Mouse (Mus musculus) lung, postnatal 25 days (tissue): ENCODE results near the gene Ndufs7.
"Not testable (repeated sequence)": the region's sequence is repeated elsewhere in the genome, so short reads cannot be mapped to it uniquely, and the experiment has no call there.

Source experiments
- DNase-seq: peaks from one replicate; pipeline ENCODE4 v3.0.0; 2022; ENCODE audit warnings: low spot score

Ndufs7 gene

DNA sequence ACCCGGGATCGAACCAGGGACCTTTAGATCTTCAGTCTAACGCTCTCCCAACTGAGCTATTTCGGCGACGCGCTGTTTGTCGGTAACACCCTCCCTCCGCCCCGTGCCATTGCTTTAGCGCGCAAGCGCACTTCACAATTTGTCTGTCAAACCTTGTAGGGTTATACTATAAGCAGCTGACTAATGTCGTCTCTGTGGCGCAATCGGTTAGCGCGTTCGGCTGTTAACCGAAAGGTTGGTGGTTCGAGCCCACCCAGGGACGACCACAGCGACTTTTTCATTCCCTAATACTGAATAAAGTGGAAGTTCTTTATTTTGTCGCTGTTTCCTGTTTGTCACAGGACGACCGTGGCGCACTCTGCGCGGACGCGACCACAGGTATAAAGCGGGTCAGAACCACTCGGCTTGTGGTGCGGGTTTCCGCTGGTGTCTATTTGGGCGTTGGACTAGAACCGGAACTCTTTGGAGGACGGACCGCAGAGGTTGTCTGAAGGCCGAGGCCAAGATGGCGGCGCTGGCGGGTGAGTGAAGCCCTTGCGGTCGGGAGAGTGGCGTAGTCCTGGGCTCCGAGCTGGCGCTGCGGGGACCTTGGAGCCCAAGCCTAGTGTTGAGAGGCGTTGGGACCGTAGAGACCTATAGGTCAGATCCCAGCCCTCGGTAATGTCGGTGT is at the start of gene Ndufs7:
Gene Ndufs7 (plus strand): TSS at position 151 of the 670 bp plus-strand sequence.
- DNase-seq, result peak; percentile 96

DNA sequence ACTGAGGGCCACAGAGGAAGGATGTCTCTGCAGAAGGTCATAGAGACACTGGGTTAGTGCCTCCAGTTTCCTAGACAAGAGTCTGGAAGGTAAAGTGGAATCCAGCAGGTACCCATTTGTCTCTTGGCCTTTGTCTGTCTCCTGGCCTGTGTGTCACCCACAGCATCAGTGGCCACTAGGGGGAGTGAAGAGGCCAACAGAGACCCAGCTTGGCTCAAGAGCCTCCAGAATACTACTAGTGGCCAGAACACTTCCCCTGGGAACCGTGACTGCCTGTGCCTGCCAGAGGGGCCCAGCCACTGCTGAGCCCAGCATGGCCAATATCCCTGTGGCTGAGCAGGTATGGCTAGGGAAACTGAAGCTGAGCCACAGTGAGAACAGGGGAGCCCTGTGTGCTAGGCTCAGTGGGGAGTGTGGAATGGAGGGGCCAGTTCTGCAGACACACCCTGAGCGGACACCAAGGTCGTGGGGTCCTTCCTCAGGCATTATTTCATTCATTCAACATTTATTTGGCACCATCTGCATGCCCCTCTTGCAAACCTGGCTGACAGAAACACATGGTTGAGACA is 49.4 kb upstream of the Ndufs7 start:
- DNase-seq, result peak; percentile 91

DNA sequence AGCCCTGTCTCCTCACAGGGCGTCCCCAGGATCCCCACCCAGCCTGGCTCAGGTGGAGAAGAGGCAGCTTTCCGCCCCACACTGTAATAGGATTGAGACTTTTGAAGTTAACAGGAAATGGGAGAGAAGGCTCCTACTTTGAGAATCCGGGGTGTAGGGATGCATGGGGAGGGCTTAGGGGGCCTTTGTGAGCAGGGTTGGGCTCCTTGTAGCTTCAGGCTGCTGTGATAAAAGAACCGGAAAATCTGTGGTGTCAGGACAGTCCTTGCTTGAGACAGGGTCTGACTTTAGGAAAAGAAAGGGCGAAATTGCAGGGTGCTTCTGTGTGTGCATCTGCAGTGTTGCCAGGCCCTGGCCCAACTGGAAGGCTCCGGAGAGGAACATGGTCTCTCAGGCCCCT is 48.4 kb upstream of the Ndufs7 start:
- DNase-seq, result no peak

DNA sequence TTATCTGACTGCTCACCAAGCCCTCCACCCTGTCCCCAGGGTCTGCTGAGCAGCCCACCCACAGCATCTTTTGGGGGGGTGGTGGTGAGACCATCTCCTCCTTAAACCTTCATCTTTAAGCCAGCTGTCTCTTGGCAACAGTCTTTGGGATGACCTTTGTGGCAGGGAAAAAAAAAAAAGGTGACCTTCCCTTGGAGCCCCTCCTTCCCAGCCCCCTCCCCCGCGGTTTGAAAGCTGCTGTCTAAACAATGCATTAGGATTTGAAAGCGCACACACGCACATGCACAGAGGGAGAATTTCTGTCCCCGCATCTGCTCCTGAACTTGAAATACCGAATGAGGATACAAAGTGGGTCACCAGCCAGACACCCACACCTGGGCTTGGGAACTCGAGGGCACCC is 44.9 kb upstream of the Ndufs7 start:
- DNase-seq, result no peak

DNA sequence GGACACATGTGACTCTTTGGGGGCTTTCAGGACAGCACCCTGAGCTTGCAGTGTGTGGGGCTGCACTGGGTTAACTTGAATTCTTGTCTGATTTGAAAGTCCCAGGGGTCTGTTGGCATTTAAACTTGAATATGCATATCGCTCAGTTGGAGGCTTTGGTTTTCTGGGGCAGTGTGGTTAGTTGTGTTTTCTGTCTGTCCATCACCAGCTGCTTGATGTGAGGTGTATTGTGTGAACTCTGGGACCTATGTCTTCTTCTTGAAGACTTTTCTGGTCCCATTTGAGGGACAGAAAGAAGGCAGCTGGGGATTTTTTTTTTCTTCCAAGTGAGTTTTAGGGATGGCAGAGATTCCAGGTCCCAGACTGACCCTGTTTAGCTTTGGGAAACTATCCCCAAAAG is 41.7 kb upstream of the Ndufs7 start:
- DNase-seq, result no peak

DNA sequence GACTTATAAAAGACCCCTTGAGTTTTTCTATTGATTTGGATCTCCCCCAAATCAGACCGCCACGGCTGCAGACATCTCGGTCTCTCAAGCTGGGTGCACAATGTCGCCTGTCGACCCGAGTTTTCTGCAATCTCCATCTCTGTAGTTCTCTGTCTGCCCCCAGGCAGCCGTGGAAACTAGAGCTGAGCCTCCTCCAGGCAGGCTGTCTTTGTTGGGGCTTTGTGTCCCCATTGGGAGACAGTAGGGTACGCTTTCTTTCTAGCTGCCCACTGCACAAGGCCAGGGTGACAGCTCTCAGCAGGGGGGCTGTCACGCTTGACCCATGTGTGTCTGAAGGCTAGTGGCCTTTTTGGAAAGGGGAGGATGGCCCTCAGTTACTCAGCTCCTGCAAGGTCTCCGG is 41.2 kb upstream of the Ndufs7 start:
- DNase-seq, result no peak

DNA sequence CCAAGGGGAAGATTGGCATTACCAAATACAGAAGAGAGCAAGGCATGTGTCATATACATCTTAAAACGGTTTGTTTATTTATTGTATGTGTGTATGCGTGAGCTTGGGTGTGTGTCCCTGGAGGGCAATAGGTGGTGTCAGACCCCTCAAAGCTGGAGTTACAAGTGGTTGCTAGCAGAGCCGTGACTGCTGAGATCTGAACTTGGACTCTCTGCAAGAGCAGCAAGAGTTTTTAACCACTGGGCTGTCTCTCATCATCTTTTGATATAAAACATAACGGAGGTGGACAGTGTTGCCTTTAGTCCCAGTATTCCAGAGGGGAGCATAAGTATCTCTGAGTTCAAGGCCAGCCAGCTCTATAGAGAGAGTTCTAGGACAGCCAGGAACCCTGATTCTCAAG is 40.7 kb upstream of the Ndufs7 start:
- DNase-seq, result no peak

DNA sequence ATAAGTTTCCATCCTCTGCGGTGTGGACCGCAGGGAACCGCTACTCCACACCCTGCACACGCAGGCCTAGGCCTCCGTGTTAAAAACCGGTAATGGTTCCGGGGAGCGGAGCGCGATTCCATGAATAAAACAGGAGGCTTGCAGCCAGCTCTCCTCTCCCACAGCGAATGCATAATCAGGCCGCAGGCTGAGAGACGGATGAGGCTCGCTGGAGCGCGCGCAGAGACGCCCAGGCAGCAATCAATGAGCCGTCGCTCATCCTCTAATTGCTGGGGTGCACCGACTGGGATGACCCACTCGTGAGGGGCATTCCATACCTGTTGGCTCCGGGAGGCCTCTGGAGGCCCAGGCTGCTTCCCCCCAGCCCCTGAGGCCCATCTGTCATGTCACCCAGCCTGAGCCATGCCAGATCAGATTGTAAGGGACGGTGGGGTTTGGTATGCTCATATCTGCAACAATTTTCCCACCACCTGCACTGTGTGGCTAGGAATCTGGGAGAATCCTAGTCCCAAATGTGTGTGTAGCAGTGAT is 40.0 kb upstream of the Ndufs7 start:
- no peak for DNase-seq

DNA sequence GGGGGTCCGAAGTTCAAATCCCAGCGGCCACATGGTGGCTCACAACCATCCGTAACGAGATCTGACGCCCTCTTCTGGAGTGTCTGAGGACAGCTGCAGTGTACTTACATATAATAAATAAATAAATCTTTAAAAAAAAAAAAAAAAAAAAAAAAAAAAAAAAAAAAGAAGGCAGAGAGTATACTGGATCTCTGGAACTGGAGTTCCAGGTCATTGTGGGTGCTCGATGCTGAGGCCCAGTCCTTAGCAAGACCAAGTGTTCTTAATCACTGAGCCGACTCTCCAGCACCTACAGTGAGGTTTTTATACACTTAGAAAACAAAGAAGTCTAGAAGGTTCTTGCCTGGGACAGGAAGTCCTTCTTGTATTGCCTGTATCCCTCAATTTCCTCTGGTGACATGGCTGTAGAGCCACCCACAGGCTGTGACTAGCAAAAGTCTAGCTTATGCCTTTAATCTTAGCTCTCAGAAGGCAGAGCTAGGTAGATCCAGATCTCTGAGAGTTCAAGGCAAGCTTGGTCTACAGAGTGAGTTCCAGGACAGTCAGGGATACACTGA is 37.3 kb upstream of the Ndufs7 start:
- not testable (repeated sequence) for DNase-seq

DNA sequence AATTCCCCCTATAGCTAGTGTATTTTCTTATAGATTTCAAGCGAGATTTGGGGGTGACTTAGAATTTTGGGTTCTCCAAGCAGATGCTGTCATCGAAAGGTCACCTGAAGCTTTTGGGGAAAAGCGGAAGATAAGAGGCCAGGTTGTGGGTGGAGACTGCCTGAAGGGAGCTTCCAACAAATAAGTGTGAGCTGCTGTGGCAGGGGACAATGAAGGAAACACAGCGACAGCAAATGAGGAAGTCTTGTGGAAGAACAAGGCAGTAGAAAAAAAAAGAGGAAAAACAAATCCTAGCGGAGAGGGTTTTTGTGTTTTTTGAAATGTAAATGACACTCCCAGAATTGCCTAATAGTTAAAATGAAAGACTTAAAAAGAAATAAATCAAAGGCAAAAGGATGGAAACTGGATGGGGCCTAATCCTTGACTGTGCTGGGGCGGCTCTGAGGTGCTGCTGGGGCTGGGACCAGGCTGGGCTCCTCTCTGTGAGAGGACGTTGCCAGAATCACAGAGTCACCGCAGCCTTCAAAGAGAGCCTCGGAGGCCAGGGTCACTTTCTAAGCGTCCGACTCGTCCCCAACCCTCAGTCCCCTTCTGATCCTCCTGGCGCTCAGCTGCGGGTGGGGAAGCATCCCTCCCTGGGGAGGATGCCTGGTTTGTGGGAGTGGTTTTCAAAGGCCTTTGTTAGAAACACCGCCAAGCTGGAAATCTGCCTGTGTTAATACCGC is 33.7 kb upstream of the Ndufs7 start:
- no peak for DNase-seq

DNA sequence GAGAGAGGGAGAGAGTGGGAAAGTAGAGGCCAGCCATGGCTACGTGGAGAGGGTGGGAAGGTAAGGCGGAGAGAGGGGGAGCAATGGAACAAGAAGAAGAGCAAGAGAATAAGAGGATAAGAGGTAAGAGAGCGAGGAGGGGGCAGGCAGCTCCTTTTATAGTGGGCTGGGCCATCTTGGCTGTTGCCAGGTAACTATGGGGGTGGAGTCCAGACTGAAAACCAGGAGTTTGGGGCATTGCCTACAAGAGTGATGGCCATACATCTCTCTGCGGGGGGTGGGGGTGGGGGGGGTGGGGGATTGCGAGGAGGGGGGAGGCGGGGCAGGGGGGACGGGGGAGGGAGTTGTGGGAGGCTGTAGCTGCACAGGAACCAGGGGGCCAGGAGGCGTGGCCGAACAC is 28.2 kb upstream of the Ndufs7 start:
- no peak for DNase-seq

DNA sequence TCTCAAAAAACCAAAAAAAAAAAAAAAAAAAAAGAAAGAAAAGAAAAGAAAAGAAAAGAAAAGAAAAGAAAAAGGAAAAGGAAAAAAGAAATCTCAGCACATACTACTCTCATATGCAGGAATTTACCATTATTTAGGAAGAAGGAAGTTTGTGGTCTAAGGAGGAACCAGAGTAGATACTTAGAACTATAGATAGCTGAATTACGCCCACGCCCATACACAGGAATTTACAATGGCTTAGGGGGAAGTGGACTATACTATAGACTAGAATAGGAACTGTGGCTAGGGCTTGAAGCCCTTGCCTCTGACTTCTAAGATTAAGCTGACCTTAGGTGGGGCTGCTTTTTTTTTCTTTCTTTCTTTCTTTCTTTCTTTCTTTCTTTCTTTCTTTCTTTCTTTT is 25.8 kb upstream of the Ndufs7 start:
- peak; percentile 32 for DNase-seq

DNA sequence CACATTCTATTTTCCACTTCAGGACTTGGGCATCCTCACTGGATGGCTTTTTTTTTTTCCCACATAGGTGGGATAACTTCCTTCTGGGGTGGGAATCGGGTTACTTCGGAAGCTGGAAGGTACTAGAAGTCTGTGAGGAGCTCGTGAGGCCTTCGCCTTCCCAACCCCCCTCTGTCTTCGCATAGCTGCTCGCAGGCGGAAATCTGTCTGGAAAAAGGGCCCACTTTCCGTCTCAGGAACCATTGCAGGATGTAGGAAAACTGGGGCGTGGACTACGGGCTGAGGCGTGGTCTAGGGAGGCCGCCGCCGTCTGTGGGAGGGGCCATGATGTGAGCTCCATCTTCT is 22.9 kb upstream of the Ndufs7 start:
- no peak for DNase-seq

DNA sequence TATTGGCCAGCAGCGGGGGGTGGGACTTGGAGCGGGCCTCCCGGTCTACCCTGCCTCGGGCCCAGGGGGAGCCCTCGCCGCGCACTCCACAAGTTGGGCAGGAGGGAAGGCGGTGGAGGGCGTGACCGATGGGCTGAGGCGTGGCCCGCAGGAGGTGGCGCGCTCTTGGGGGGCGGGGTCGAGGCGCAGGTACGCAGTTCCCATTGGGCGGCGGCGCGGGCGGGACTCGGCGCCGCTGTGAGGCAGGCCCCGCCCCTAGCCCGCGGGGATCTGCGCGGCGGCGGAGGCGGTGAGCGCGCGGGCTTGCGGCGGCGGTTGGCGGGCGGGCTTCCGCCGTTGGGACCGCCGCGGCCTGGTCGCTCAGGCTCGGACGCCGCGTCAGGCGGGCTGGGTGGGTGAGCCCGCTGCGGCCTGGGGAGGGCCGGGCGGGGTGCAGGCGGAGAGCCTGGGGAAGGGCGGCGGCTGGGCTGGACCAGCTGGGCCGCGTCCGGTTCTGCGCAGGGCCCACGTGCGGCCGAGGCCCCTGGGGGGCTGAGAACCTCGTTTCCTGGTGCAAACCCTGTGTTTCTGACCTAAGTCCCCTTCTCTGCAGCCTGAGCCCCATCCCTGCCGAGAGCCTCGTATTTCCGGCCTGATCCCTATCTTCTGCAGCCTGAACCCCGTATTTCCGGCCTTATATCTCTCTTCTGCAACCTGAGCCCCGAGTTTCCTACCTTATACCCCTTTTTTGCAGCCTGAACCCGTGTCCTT is 22.3 kb upstream of the Ndufs7 start, which contains the start of gene Mum1:
Gene Mum1 (plus strand): TSS at position 19 of the 750 bp plus-strand sequence.
- DNase-seq, result peak; percentile 100

DNA sequence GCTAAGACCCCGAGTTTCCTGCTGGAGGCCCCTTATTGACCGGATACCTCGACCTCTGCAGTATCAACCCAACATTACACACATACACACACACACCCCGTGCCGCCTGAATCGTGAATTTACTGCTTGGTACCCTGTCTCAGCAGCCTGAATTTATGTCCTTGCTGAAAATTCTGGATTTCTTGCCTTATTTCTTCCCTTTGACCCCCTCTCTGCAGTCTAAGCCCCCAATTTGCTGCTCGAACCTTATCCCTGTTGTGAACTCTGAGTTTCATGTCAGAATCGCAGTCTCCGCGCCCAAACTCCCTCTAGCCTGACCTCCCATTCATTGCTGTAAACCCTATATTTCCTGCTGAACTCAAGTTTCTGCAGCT is 21.8 kb upstream of the Ndufs7 start:
- no peak for DNase-seq

DNA sequence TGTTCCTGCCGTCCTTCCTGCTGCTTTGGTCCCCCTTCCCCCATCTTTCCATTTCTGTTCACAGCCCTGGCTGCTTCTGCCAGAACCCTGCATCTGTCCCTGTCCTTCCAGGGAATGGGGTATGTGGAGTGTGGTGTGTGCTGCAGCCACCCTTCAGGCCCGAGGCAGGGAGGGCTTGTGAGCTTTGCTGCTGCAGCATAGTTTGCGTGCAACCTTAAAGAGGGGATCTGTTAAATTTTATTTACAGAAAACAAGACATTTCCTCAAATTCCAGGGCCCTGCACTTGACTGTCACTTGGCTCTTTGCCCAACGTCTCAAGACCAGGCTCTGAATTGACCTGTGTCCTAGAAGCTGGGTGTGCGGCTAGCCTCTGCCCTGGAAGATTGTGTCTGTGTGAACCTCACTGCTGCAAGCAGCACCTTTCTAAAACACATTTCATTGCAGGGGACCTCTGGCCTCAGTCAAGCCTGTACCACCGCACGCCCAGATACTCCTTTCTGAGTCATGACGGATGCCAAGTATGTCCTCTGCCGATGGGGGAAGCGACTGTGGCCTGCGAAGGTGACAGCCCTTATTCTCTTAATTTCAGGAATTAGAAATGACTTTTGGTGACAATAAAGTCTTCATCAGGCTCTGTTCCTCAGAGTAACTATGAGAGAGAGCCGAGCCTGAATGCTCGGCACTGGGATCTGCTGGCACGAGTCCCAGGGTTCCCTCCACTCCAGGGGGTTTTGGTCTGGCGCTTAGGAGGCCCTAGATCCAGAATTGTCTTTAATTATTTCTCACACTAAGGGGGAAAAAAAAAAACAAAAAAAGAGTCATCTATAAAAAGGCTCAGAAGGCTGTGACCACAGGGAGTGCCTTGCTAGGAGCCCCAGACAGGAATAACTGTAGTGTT is 20.8 kb upstream of the Ndufs7 start:
- peak; percentile 26 for DNase-seq

DNA sequence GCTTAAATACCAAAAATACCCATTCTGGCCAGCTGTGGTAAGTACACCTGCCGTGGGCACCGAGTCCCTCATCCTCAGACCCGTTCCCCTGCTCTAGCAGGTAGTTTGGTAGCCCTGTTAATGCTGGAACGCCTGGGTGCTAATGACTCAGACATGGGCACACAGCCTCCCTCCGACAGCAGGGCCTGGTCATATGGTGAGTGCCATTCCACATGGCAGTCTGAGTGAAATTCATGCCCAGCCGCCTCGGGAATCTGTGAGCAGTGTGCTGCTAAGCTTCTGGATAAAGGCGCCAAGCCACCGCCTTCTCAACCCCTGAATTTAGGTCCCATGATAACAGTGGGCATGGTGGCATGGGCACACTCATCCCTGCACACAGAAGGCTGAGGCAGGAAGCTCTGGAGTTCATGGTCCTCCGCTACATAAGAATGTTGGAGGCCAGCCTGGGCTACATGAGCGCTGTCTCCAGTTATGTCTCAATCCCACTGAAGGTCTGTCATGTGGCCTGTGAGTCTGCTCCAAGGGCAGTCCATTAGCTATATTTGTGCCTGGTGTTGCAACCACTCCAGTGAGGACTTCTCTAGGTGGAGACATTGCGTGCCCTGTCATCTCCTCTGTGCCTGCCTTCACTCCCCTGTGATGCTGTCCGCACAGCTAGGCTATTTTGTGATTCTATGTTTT is 12.6 kb upstream of the Ndufs7 start:
- DNase-seq, result no peak

DNA sequence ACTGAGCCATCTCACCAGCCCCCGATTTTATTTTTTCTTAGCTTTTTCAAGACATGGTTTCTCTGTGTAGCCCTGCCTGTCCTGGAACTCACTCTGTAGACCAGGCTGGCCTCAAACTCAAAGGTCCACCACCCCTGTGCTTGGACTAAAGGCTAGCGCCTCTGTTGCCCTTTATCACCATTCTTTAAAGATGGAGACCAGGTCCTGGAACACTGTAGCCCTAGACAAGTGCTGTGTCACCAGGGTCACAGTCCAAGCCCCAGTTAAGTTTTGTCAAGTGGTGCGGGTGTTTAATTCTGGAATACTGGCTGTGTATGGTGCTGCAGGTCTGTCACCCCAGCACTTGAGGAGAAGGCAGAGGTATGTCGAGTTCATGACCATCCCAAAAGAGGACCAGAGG is 11.9 kb upstream of the Ndufs7 start:
- no peak for DNase-seq

DNA sequence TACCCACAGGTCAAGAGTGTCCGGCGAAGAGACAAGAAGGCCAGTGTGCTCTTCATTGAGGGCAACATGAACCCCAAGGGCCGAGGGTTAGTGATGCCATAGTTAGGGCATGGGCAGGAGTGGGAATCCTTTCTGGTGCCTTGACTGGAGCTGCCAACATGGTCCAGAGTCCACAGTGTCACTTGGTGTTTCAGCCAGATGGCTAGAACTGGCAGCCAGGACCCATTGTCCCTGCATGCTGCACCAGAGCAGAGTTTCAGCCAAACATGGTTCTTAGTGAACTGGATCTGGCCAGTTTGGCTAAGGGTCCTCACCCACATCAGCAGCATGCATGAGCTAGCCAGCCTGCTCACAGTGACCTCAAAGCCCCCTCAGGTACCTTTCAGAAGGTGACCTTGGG is 10.6 kb upstream of the Ndufs7 start:
- DNase-seq, result no peak

DNA sequence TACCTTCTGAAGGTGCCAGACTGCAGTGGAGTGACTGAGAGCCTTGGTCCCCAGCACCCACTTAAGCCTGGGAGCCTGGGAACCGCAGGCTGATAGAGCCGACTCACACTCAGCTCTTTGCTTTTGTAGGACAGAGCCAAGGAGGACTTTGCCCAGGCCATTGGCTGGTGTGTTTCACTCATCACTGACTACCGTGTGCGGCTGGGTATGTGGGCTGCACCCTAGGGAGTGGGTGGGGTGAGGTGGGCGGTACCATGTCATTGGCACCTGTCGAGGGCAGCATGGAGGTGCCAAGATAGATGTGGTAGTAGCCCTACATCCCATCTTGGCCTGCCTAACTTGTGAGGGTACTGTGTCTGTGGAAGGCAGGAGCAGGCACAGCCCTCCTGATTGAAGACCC is 9.1 kb upstream of the Ndufs7 start:
- DNase-seq, result no peak

DNA sequence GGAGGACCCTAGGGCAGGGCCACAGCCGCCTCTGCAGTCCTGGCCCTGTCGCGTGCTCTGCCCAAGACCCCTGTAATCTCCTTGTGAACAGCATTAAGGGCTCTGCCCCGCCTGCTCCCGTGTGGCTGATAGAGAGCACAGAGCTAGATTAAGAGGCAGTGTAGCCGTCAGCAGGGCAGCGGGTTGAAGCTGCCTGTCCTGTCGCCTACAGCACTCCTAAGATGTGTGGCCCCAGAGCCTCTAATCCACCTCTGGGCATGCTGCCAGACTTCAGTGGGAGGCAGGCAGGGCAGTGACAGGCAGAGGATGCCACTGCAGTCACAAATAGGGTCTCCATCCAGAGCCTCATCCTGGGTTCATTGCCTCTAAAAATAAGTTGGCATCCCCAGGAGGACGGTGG is 6.8 kb upstream of the Ndufs7 start:
- no peak for DNase-seq
